Mouse (Mus musculus): ENCODE results near the gene Slc24a2. TPM values are rescaled to one million over a fixed set of nuclear protein-coding genes. Genes with fewer than 3 reads are reported as not detected.

Slc24a2 gene
- polyA plus RNA-seq, 1 experiment from 2014 or later = not detected

GRCm38 (mm10) chr4:87031076-87031475 is 199.2 kb downstream of the Slc24a2 start:
- 92% methylated on average over 2 of the region's 2 CpGs for WGBS
- Histone ChIP-seq H3K9ac (ENCODE audit: low read depth, low read length) (no peak overlapping the region), H3K9me3 (ENCODE audit: control insufficient read depth) (no peaks in the 10 kb centered on the region), H3K4me3 (ENCODE audit: low read depth, low read length) (no peak overlapping the region), H3K4me1 (replicated peaks; ENCODE audit: control insufficient read depth, insufficient read depth, low read length) (no peaks in the 10 kb centered on the region), H3K36me3 (ENCODE audit: control insufficient read depth, insufficient read depth) (no peaks in the 10 kb centered on the region), H3K27ac (ENCODE audit: low read depth, low read length) (no peak overlapping the region), H3K4me2 (replicated peaks; ENCODE audit: low read depth) (no peak overlapping the region), H3K27me3 (replicated peaks; ENCODE audit: control insufficient read depth, insufficient read depth, low read length) (no peaks in the 10 kb centered on the region)
- no peak for ATAC-seq
- TF ChIP-seq CTCF (IDR thresholded peaks at IDR 0.05; ENCODE audit: low read depth) = no peak

- H3K36me3 ChIP-seq (ENCODE audit: control insufficient read depth, insufficient read depth) = no peaks in the 10 kb centered on the region
- no peaks in the 10 kb centered on the region for H3K27me3 ChIP-seq (replicated peaks; ENCODE audit: control insufficient read depth, insufficient read depth, low read length)
- ATAC-seq = no peak
- no peak overlapping the region for H3K27ac ChIP-seq (ENCODE audit: low read depth, low read length)
- H3K4me2 ChIP-seq (replicated peaks; ENCODE audit: low read depth) = no peak overlapping the region
- no peak for TF ChIP-seq CTCF (IDR thresholded peaks at IDR 0.05; ENCODE audit: low read depth)
- H3K4me3 ChIP-seq (ENCODE audit: low read depth, low read length) = no peak overlapping the region
- H3K4me1 ChIP-seq (replicated peaks; ENCODE audit: control insufficient read depth, insufficient read depth, low read length) = no peaks in the 10 kb centered on the region
- 78% methylated on average over 14 of the region's 14 CpGs for WGBS
- H3K9ac ChIP-seq (ENCODE audit: low read depth, low read length) = no peak overlapping the region
- no peaks in the 10 kb centered on the region for H3K9me3 ChIP-seq (ENCODE audit: control insufficient read depth)
These were observed 203.7 kb downstream of the Slc24a2 start for GRCm38 (mm10) chr4:87026311-87027151.

DNA sequence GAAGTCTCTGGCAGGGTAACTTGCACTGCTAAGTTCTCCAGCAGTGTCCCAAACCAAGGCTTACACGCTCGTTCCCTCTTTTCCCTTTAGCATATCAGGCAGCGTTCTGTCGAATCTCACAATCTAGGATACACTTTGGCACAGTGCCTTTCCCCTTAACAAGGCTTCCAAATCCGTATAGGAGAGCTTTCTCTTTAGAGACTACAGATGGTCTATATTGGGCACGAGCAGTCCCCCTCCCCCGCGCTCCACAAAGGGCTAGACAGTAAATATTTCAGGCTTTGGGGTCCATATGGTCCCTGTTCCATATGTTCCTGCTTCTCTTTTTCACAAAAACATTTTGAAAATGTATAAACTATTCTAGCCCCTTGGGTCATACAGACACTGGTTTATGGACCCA is 205.7 kb downstream of the Slc24a2 start:
- 69% methylated on average over 8 of the region's 8 CpGs for WGBS
- no peak overlapping the region for H3K4me3 ChIP-seq (ENCODE audit: low read depth, low read length)
- H3K36me3 ChIP-seq (ENCODE audit: control insufficient read depth, insufficient read depth) = no peaks in the 10 kb centered on the region
- ATAC-seq = no peak
- H3K27ac ChIP-seq (ENCODE audit: low read depth, low read length) = no peak overlapping the region
- H3K9me3 ChIP-seq (ENCODE audit: control insufficient read depth) = no peaks in the 10 kb centered on the region
- no peaks in the 10 kb centered on the region for H3K4me1 ChIP-seq (replicated peaks; ENCODE audit: control insufficient read depth, insufficient read depth, low read length)
- no peak overlapping the region for H3K9ac ChIP-seq (ENCODE audit: low read depth, low read length)
- no peak overlapping the region for H3K4me2 ChIP-seq (replicated peaks; ENCODE audit: low read depth)
- H3K27me3 ChIP-seq (replicated peaks; ENCODE audit: control insufficient read depth, insufficient read depth, low read length) = no peaks in the 10 kb centered on the region
- no peak for TF ChIP-seq CTCF (IDR thresholded peaks at IDR 0.05; ENCODE audit: low read depth)

DNA sequence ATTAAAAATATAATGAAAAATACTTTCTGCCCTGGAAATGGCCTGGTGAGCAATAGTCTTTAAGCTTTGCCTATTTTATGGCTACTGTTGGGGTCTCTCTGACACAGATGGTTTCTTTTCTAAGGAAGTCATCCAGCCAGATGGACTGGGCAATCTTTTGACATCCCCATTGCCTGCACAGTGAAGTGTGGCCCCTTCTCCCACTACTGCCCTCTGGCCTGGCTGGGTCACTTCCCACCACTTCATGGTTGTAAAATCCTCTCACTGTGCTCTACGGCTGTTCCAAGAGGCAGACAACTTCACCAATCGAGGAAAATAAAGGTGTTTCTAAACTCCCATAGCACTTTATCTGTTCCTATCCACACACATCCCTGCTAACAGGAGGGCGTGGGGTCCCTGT is 208.7 kb downstream of the Slc24a2 start:
- no peak overlapping the region for H3K4me3 ChIP-seq (ENCODE audit: low read depth, low read length)
- ATAC-seq = no peak
- H3K27me3 ChIP-seq (replicated peaks; ENCODE audit: control insufficient read depth, insufficient read depth, low read length) = no peaks in the 10 kb centered on the region
- no peaks in the 10 kb centered on the region for H3K9me3 ChIP-seq (ENCODE audit: control insufficient read depth)
- no peak overlapping the region for H3K4me2 ChIP-seq (replicated peaks; ENCODE audit: low read depth)
- no peaks in the 10 kb centered on the region for H3K36me3 ChIP-seq (ENCODE audit: control insufficient read depth, insufficient read depth)
- H3K9ac ChIP-seq (ENCODE audit: low read depth, low read length) = no peak overlapping the region
- TF ChIP-seq CTCF (IDR thresholded peaks at IDR 0.05; ENCODE audit: low read depth) = no peak
- WGBS = 69% methylated on average over 3 of the region's 3 CpGs
- no peak overlapping the region for H3K27ac ChIP-seq (ENCODE audit: low read depth, low read length)
- H3K4me1 ChIP-seq (replicated peaks; ENCODE audit: control insufficient read depth, insufficient read depth, low read length) = no peaks in the 10 kb centered on the region

- WGBS = 57% methylated on average over 13 of the region's 13 CpGs
- Histone ChIP-seq H3K9ac (ENCODE audit: low read depth, low read length) (no peak overlapping the region), H3K4me2 (replicated peaks; ENCODE audit: low read depth) (no peak overlapping the region), H3K9me3 (ENCODE audit: control insufficient read depth) (no peaks in the 10 kb centered on the region), H3K27ac (ENCODE audit: low read depth, low read length) (no peak overlapping the region), H3K36me3 (ENCODE audit: control insufficient read depth, insufficient read depth) (no peaks in the 10 kb centered on the region), H3K4me1 (replicated peaks; ENCODE audit: control insufficient read depth, insufficient read depth, low read length) (no peaks in the 10 kb centered on the region), H3K27me3 (replicated peaks; ENCODE audit: control insufficient read depth, insufficient read depth, low read length) (no peaks in the 10 kb centered on the region), H3K4me3 (ENCODE audit: low read depth, low read length) (no peak overlapping the region)
- no peak for ATAC-seq
- TF ChIP-seq CTCF (IDR thresholded peaks at IDR 0.05; ENCODE audit: low read depth) = no peak
These were observed 210.7 kb downstream of the Slc24a2 start for GRCm38 (mm10) chr4:87019486-87020105.

DNA sequence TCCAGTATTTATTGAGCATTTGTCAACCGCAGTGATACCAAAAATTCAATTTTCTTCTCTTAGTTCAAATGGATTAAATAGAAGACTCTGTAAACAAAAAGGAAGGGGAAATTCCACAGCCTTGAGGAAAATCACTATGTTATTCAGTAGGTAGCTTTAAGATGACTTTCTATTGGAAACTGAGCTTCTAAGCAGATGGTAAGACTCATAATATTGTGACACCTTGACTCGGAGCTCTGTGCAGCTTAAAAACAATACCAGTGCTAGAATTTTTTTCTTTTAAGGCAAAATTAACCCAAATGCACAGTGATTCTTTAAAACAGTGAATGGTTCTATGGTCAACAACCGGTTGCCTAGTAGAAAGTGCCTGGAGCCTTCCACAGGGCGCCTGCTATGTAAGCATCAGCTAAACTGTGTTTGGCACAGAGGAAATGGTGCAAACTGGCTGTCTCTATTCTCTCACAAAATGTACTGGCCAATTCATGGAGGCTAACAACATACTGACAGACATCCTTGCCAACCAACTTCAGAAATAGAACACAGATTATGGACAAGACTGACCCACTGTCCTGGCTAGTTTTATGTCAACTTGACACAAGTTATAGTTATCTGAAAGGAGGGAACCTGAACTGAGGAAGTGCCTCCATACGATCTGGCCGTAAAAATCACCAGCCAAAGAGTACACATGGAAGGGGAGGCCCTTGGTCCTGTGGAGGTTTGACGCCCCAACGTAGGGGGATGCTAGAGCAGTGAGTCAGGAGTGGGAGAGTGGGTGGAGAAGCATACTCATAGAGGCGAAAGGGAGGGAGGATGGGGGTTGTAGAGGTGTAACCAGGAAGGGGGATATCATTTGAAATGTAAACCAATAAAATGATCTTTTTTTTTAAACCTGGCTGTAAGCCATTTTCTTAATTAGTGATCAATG is 211.9 kb downstream of the Slc24a2 start:
- H3K9ac ChIP-seq (ENCODE audit: low read depth, low read length) = no peak overlapping the region
- H3K9me3 ChIP-seq (ENCODE audit: control insufficient read depth) = no peaks in the 10 kb centered on the region
- ATAC-seq = no peak
- H3K4me3 ChIP-seq (ENCODE audit: low read depth, low read length) = no peak overlapping the region
- H3K4me2 ChIP-seq (replicated peaks; ENCODE audit: low read depth) = no peak overlapping the region
- WGBS = 76% methylated on average over 9 of the region's 9 CpGs
- TF ChIP-seq CTCF (IDR thresholded peaks at IDR 0.05; ENCODE audit: low read depth) = no peak
- no peaks in the 10 kb centered on the region for H3K36me3 ChIP-seq (ENCODE audit: control insufficient read depth, insufficient read depth)
- no peaks in the 10 kb centered on the region for H3K27me3 ChIP-seq (replicated peaks; ENCODE audit: control insufficient read depth, insufficient read depth, low read length)
- no peaks in the 10 kb centered on the region for H3K4me1 ChIP-seq (replicated peaks; ENCODE audit: control insufficient read depth, insufficient read depth, low read length)
- no peak overlapping the region for H3K27ac ChIP-seq (ENCODE audit: low read depth, low read length)
